Mouse (Mus musculus) yolk sac, embryonic 10.5 days (tissue): ENCODE data around the gene Krtap3-3.
"Not testable (repeated sequence)": the region's sequence is repeated elsewhere in the genome, so short reads cannot be mapped to it uniquely, and the experiment has no call there.

Source experiments
- DNase-seq: peaks from one replicate; pipeline ENCODE4 v3.0.0-alpha.2; 2017; ENCODE audit warnings: low spot score

Gene Krtap3-3

DNA sequence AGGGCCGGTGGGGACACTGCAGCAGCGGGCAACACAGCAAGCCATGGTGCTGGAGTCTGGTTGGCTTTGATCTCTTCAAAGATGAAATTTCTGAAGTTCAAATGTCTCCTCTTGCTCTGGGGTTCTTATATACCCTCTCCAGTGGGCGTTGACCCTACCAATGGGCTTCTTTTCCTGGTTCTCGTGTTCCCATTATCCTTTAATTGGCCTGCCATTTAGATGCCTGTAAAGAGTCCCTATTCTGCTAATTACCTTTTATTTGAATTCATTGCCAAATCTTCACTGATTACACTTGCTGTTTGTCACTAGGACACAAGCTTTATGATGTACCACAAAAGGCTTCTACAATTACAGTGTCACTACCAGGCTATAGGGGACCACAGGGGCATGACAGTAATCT, at the start of gene Krtap3-3:
TSS of gene Krtap3-3 (minus strand) at position 101 of the 400 bp plus-strand sequence.
- no peak for DNase-seq

DNA sequence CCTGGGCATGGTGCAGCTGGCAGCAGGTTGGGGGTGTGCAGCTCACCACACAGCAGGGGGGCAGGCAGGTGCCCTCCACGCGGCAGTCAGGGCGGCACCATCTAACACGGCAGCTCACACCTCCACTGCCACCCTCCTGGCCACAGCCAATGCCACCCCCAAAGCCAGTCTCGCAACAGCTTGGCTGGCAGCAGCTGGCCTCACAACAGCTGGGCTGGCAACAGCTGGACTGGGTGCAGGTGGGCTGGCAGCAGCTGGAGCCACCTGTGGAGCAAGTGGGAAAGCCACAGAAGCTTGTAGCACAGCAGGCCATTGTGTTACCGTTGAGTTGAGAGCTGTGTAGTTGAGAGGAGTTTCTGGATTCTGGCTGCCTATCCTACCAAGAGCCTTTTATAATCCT, 47.1 kb upstream of the Krtap3-3 start, which contains the start of gene Krtap9-3:
TSS of gene Krtap9-3 (minus strand) at position 364 of the 400 bp plus-strand sequence.
- not testable (repeated sequence) for DNase-seq

GRCm38 (mm10) chr11:99590981-99591380, 40.3 kb upstream of the Krtap3-3 start, which contains the start of gene Krtap1-3:
Krtap1-3 (minus strand) TSS chr11:99591339.
- DNase-seq = no peak

DNA sequence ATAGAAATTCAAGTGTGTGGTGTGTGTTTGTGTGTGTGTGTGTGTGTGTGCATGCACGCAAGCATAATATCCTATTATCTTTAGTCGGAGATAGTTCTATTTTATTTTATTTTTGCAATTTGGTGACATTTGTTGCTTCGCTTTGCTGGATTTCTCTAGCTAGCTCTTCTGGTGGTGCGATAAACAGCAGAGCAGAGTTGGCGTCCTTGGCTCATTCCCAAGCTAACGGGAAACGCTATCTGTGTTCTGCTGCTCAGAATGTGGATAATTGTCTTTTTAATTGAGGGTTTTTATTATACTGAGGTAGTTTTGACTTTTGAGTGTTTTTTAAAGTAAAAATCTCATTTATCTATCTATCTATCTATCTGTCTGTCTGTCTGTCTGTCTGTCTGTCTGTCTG, 34.4 kb upstream of the Krtap3-3 start:
- no peak for DNase-seq

- no peak for DNase-seq
Measured at GRCm38 (mm10) chr11:99583245-99583704, 32.6 kb upstream of the Krtap3-3 start, which contains the start of gene Krtap1-4. Krtap1-4 (minus strand) TSS chr11:99583654.

- DNase-seq = no peak
Measured at GRCm38 (mm10) chr11:99581564-99581963, 30.9 kb upstream of the Krtap3-3 start.

DNA sequence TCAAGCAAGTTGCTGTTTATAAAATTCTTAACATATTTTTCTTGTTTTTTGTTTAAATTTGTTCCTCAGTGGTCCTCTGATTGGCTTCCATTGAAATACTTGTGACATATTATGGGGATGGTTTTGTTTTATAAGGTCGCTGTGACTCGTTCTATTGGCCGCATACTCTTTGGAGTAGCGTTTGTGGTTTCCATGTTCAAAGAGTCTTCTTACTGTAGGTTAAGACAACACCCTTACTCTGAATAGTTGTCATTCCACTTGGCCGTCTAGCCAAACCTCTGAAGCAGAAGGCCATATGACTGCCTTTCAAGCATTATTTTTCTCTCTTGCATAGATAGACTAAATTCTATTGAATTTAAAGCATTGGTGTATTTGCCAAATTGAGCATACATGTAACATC, 30.4 kb upstream of the Krtap3-3 start:
- no peak for DNase-seq

DNA sequence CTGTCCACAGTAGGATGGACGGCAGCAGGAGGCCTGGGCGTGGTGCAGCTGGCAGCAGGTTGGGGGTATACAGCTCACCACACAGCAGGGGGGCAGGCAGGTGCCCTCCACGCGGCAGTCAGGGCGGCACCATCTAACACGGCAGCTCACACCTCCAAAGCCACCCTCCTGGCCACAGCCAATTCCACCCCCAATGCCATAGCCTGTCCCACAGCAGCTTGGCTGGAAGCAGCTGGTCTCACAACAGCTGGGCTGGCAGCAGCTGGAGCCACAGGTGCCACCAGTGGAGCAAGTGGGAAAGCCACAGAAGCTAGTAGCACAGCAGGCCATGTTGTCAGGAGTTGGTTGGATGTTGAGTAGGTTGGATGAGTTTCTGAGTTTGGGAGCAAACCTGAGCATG, 30.0 kb upstream of the Krtap3-3 start, which contains the start of gene Krtap1-5:
TSS of gene Krtap1-5 (minus strand) at position 381 of the 400 bp plus-strand sequence.
- DNase-seq = no peak

GRCm38 (mm10) chr11:99574106-99574505, 23.4 kb upstream of the Krtap3-3 start:
- DNase-seq = peak; percentile 56

GRCm38 (mm10) chr11:99573164-99573563, 22.5 kb upstream of the Krtap3-3 start:
- no peak for DNase-seq

DNA sequence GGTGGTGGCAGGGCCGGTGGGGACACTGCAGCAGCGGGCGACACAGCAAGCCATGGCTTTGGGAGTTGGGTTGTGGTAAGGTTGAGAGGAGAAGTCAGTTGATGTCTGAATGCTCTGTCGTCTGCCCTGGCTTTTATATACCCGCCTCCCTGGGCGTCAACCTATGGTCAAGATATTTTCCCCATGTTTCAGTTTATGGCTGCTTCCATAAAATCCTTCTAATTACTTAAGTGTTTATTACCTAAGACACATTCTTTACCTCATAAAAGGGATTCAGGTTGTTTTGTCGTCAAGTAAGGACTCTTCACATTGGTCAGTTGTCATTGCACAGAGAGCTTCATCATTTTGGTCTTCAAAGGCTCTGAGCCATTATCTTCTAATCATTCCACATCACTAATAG, 15.9 kb upstream of the Krtap3-3 start, which contains the start of gene Krtap3-1:
TSS of gene Krtap3-1 (minus strand) at position 101 of the 400 bp plus-strand sequence.
- DNase-seq = no peak

DNA sequence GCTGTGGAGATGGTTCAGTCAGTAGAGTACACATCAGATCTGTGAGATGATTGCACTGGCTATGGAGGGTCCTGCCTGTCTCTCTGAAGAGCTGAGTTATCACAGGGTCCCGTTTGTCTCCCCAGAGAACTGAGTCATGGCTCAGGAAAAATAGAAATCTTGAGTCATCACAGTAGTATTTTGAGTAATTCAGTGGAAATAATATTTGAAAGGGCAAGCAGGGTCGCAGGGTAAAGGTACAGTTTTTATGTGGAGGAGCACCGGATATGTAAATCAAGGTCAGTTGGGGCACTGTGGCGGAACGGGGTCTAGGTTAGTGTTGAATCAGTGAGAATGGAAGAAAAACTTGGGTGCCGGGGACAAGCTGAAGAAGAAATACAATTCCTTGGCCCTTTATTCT, 11.9 kb upstream of the Krtap3-3 start:
- no peak for DNase-seq

GRCm38 (mm10) chr11:99559366-99559765, 8.7 kb upstream of the Krtap3-3 start, which contains the start of gene Gm11939:
Gm11939 (minus strand) TSS chr11:99559466.
- DNase-seq = no peak

DNA sequence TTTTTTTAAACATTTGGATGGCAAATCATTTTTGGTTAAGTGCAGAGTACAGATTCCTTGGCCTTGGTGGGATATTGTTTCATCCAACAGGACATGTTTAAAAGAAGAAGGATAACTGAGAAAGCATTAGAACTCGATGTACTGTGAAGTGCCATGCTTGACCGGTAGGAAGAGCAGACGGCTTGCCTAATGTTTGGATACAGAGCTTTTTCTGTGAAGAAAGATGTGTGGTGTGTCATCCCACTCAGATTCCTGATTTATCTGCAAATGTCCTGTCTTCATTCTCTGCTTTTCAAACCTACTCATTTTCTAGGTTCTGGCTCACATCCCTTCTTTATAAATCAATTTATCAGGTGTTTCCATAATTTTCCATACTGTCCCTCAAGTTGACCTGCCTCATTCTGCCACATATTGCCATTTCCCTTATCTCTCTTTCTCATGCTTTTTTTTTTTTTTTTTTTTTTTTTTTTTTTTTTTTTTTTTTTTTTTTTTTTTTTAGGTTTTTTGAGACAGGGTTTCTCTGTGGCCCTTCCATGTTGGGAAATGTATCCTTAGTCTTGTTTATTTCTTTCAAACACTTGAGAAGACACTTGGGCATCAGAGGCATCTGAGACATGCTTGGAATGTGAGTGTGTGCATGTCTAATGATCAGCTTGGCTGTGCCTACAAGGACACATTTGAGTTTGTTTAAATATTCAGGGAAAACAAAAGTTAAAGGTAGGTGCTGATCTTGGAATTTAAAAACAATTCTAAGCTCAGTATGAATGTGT, 7.5 kb upstream of the Krtap3-3 start:
- no peak for DNase-seq

- DNase-seq = no peak
Measured at GRCm38 (mm10) chr11:99556753-99557152, 6.1 kb upstream of the Krtap3-3 start, which contains the start of gene Krtap3-2. Krtap3-2 (minus strand) TSS chr11:99556853.

- DNase-seq = no peak
Measured at GRCm38 (mm10) chr11:99556195-99556594, 5.5 kb upstream of the Krtap3-3 start.

DNA sequence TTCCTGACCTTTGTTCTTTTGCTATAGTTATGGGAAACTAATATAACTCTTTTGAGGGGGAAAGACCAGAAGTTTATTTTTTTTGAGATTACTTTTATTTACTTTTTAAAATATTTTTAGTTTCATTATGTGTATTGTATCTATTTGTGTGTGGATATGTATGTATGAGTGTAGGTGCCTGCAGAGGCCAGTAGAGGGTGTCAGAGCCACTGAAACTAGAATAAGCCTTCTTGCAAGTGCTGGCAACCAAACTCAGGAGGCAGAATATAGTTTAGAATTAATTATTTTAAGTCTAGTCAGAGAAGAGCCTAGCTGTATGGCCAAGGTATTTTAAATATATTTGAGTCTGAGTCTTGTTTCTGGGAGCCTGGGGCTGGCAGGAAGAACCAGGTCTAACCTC, 2.8 kb downstream of the Krtap3-3 start:
- DNase-seq = no peak

- DNase-seq = no peak
Measured at GRCm38 (mm10) chr11:99539721-99540120, 10.9 kb downstream of the Krtap3-3 start.

GRCm38 (mm10) chr11:99521288-99521860, 29.3 kb downstream of the Krtap3-3 start, which contains the start of gene Krt39:
Krt39 (minus strand) TSS chr11:99521338.
- no peak for DNase-seq

DNA sequence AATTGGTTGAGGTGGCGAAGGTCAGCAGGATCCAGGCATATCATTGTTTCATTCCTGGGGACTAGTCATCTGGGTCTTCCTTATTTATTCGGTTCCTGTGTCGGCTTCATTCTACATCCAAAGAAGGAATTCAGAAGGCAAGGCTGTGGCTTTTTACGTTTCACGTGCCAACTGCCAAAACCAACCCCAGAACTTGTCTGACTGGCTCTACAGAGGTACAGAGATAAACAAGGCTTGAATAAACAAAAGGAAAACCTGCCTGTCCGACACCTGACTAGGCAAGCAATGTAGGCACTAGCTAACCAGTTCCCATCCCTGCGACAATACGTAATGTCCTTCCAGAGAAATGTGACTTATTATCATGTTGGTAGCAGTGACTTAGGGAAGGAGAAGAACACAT, 36.6 kb downstream of the Krtap3-3 start:
- no peak for DNase-seq
